Mouse (Mus musculus) ovary, postnatal 10 days (tissue): ENCODE data around the gene Gm21149.
"Not testable (repeated sequence)": the region's sequence is repeated elsewhere in the genome, so short reads cannot be mapped to it uniquely, and the experiment has no call there.

Source experiments
- DNase-seq: peaks from one replicate; pipeline ENCODE4 v3.0.0; 2022; ENCODE audit warnings: low spot score

Gene Gm21149

DNA sequence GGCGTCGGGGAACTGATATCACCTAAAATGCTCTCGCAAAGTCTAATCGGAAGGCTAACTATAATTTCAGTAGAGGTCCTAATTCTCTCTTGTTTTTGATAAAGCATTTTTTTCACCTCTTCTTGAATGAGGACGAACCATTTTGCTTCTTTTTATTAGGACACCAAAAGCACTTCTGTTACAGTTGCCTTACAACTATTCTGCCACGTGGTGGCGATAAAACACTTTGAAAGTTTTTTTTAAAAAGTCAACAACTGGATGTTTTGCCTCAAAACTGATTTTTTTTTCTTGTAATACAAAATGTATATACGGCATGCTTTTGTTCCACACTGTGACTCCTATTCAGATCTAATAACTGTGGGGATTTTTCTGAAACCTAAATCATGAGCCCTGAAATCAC, 14.7 kb downstream of the Gm21149 start:
- DNase-seq, result not testable (repeated sequence)

DNA sequence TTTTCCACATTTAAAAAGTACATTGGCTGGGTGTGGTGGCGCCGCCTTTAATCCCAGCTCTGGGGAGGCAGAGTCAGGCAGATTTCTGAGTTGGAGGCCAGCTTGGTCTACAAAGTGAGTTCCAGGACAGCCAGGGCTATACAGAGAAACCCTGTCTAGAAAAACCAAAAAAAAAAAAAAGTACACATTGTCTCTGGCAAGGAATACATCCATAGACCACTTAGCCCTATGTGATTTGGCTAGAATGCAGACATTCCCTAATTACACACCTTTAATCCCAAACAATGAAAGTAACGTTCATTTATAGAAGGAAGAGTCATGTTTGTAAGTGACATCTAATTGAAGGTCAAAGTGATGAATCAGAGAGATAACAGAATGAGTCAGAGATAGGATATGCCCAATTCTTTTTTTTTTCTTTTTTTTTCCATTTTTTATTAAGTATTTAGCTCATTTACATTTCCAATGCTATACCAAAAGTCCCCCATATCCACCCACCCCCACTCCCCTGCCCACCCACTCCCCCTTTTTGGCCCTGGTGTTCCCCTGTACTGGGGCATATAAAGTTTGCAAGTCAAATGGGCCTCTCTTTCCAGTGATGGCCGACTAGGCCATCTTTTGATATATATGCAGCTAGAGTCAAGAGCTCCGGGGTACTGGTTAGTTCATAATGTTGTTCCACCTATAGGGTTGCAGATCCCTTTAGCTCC, 18.3 kb downstream of the Gm21149 start:
- not testable (repeated sequence) for DNase-seq
